8 mouse cellular contexts compared by ENCODE assay signal in genomic region chr6:128035250-128035929, GRCm38 (mm10).
DNase-seq lines count a peak whose midpoint lies in the region; ATAC-seq and TF ChIP-seq lines count a peak whose summit lies in the region.

No protein-coding gene starts in this region.

- no peaks in the 10 kb centered on the region for H3K9me3 ChIP-seq in embryonic facial prominence, embryonic 11.5 days (replicated peaks; ENCODE audit: control insufficient read depth, low read length)
- H3K9me3 ChIP-seq in heart, embryonic 15.5 days (replicated peaks): no peaks in the 10 kb centered on the region
- no peaks in the 10 kb centered on the region for H3K9me3 ChIP-seq in midbrain, embryonic 13.5 days

- under 1% methylated on average over 33 of the region's 36 CpGs for WGBS in embryonic facial prominence, embryonic 11.5 days
- WGBS in heart, embryonic 15.5 days: under 1% methylated on average over 34 of the region's 36 CpGs
- WGBS in midbrain, embryonic 13.5 days: 1% methylated on average over 36 of the region's 36 CpGs

- peak; percentile 36; the same call in 1 of the 2 replicates for ATAC-seq in embryonic facial prominence, embryonic 11.5 days (replicated peaks; ENCODE audit: insufficient number of reproducible peaks, low FRiP score, low TSS enrichment, low read depth)
- ATAC-seq in heart, embryonic 15.5 days (replicated peaks; ENCODE audit: insufficient number of reproducible peaks, insufficient read depth, low FRiP score, low read depth): peak; percentile 21; the same call in 1 of the 2 replicates
- ATAC-seq in midbrain, embryonic 13.5 days: peak; percentile 55

- no peaks in the 10 kb centered on the region for H3K27me3 ChIP-seq in embryonic facial prominence, embryonic 11.5 days (ENCODE audit: control insufficient read depth, insufficient read depth, low read length)
- H3K27me3 ChIP-seq in heart, embryonic 15.5 days: no peaks in the 10 kb centered on the region
- H3K27me3 ChIP-seq in midbrain, embryonic 13.5 days: peaks cover 41% of the 10 kb centered on the region
- no peaks in the 10 kb centered on the region; the same call in 1 of the 2 replicates for H3K27me3 ChIP-seq in testis, adult 2 months (ENCODE audit: control insufficient read depth, insufficient read depth, low read length)

- peak; percentile 25 for DNase-seq in urinary bladder, postnatal 14 days (ENCODE audit: low spot score)
- no peak for DNase-seq in urinary bladder, postnatal 25 days (ENCODE audit: low spot score)
- peak; percentile 55 for DNase-seq in embryonic facial prominence, embryonic 11.5 days (ENCODE audit: low spot score)
- peak; percentile 60 for DNase-seq in layer of hippocampus, adult 9-11 months
- DNase-seq in yolk sac, embryonic 10.5 days (ENCODE audit: low spot score): no peak

- H3K9ac ChIP-seq in embryonic facial prominence, embryonic 11.5 days (replicated peaks; ENCODE audit: low read length): peak overlapping the region; percentile 48
- peak overlapping the region; percentile 68 for H3K9ac ChIP-seq in heart, embryonic 15.5 days
- peak overlapping the region; percentile 73 for H3K9ac ChIP-seq in midbrain, embryonic 13.5 days (replicated peaks)

- H3K4me3 ChIP-seq in embryonic facial prominence, embryonic 11.5 days (ENCODE audit: low read depth, low read length): peak overlapping the region; percentile 48
- H3K4me3 ChIP-seq in heart, embryonic 15.5 days: peak overlapping the region; percentile 69
- H3K4me3 ChIP-seq in midbrain, embryonic 13.5 days (replicated peaks): peak overlapping the region; percentile 51
- peak overlapping the region; percentile 57 for H3K4me3 ChIP-seq in testis, adult 2 months (ENCODE audit: control insufficient read depth, low read depth, low read length)

- TF ChIP-seq POLR2A in testis, adult 2 months (IDR thresholded peaks at IDR 0.05; ENCODE audit: control insufficient read depth, low read depth, low read length): no peak

- H3K4me1 ChIP-seq in embryonic facial prominence, embryonic 11.5 days (ENCODE audit: control insufficient read depth, insufficient read depth, low read length): peaks cover 10% of the 10 kb centered on the region
- H3K4me1 ChIP-seq in heart, embryonic 15.5 days (replicated peaks): peaks cover 89% of the 10 kb centered on the region
- peaks cover 50% of the 10 kb centered on the region for H3K4me1 ChIP-seq in midbrain, embryonic 13.5 days (replicated peaks)
- peaks cover 13% of the 10 kb centered on the region for H3K4me1 ChIP-seq in testis, adult 2 months (ENCODE audit: control insufficient read depth, insufficient read depth, low read length)

- no peak overlapping the region; the same call in 1 of the 2 replicates for H3K27ac ChIP-seq in embryonic facial prominence, embryonic 11.5 days (replicated peaks; ENCODE audit: low read depth, low read length)
- peak overlapping the region; percentile 95 for H3K27ac ChIP-seq in heart, embryonic 15.5 days
- H3K27ac ChIP-seq in midbrain, embryonic 13.5 days: peak overlapping the region; percentile 76
- H3K27ac ChIP-seq in testis, adult 2 months (ENCODE audit: control insufficient read depth, insufficient read depth, low read depth, low read length): no peak overlapping the region

- no peaks in the 10 kb centered on the region for H3K36me3 ChIP-seq in embryonic facial prominence, embryonic 11.5 days (replicated peaks; ENCODE audit: control insufficient read depth, insufficient read depth, low read depth, low read length)
- no peaks in the 10 kb centered on the region for H3K36me3 ChIP-seq in heart, embryonic 15.5 days
- no peaks in the 10 kb centered on the region for H3K36me3 ChIP-seq in midbrain, embryonic 13.5 days
- no peaks in the 10 kb centered on the region for H3K36me3 ChIP-seq in testis, adult 2 months (ENCODE audit: control insufficient read depth, insufficient read depth, low read length)

- TF ChIP-seq CTCF in testis, adult 2 months (IDR thresholded peaks at IDR 0.05; ENCODE audit: control insufficient read depth, insufficient read depth, insufficient replicate concordance, low read depth, low read length): no peak

- H3K4me2 ChIP-seq in embryonic facial prominence, embryonic 11.5 days (ENCODE audit: low read depth, low read length): peak overlapping the region; percentile 99
- H3K4me2 ChIP-seq in heart, embryonic 15.5 days: peak overlapping the region; percentile 92
- peak overlapping the region; percentile 96 for H3K4me2 ChIP-seq in midbrain, embryonic 13.5 days (replicated peaks)

Comparison
In these comparisons a context has a peak if more than half of its experiments do, and no peak if none do; other contexts are left out.
1. DNase-seq: peak in urinary bladder, postnatal 14 days (single experiment), embryonic facial prominence, embryonic 11.5 days (single experiment) and layer of hippocampus, adult 9-11 months (single experiment); none in urinary bladder, postnatal 25 days (single experiment) and yolk sac, embryonic 10.5 days (single experiment).
2. H3K27ac ChIP-seq: peak in heart, embryonic 15.5 days (single experiment) and midbrain, embryonic 13.5 days (single experiment); none in embryonic facial prominence, embryonic 11.5 days (single experiment) and testis, adult 2 months (single experiment).
3. Peak in every context shown above with its lines, with median percentiles within 50 percentile points of each other: ATAC-seq, H3K4me2 ChIP-seq, H3K4me3 ChIP-seq and H3K9ac ChIP-seq.